Mouse (Mus musculus): ENCODE data around the gene Clec2e. TPM values are rescaled to one million over a fixed set of nuclear protein-coding genes. Genes with fewer than 3 reads are reported as not detected.

The Clec2e gene
- polyA plus RNA-seq, 1 experiment = 0.15 TPM

DNA sequence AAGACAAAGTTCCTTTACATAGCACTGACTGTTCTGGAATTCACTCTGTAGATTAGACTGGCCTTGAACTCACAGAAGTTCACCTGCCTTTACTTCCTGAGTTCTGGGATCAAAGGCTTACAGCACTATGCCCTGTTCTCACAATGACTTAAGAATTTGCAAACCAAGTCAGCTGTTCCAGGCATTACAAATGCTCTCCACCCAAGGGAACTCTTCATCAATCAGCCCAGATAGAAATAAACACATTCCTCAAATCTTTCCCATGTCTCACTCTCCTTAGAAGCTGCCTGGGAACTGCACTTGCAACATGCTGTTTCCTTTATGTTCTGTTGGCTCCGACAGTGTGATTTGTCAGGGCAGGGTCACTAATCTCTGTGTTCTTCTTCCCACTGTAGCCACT lies 13.1 kb upstream of the Clec2e start:
- Histone ChIP-seq H3K27me3 (ENCODE audit: control insufficient read depth, insufficient read depth, low read length) (no peaks in the 10 kb centered on the region), H3K27ac (ENCODE audit: control insufficient read depth, insufficient read depth, low read length) (no peak overlapping the region), H3K4me1 (replicated peaks; ENCODE audit: control insufficient read depth, insufficient read depth, low read length) (no peaks in the 10 kb centered on the region), H3K36me3 (ENCODE audit: control insufficient read depth, insufficient read depth, low read length) (no peaks in the 10 kb centered on the region), H3K4me3 (ENCODE audit: control insufficient read depth, insufficient read depth, low read length) (no peak overlapping the region)
- WGBS = 97% methylated on average over 1 of the region's 1 CpGs
- no peak for DNase-seq
- TF ChIP-seq POLR2A (IDR thresholded peaks at IDR 0.05; ENCODE audit: control insufficient read depth, extremely low read depth, insufficient read depth, low read length, poor library complexity) (no peak), CTCF (IDR thresholded peaks at IDR 0.05; ENCODE audit: borderline replicate concordance, control insufficient read depth, extremely low read depth, insufficient read depth, low read length, poor library complexity) (no peak)

GRCm38 (mm10) chr6:129113030-129113673 lies 12.4 kb upstream of the Clec2e start:
- H3K27ac ChIP-seq (ENCODE audit: control insufficient read depth, insufficient read depth, low read length) = no peak overlapping the region
- H3K27me3 ChIP-seq (ENCODE audit: control insufficient read depth, insufficient read depth, low read length) = no peaks in the 10 kb centered on the region
- H3K4me1 ChIP-seq (replicated peaks; ENCODE audit: control insufficient read depth, insufficient read depth, low read length) = no peaks in the 10 kb centered on the region
- H3K36me3 ChIP-seq (ENCODE audit: control insufficient read depth, insufficient read depth, low read length) = no peaks in the 10 kb centered on the region
- 100% methylated on average over 1 of the region's 1 CpGs for WGBS
- TF ChIP-seq CTCF (IDR thresholded peaks at IDR 0.05; ENCODE audit: borderline replicate concordance, control insufficient read depth, extremely low read depth, insufficient read depth, low read length, poor library complexity) = no peak
- no peak for TF ChIP-seq POLR2A (IDR thresholded peaks at IDR 0.05; ENCODE audit: control insufficient read depth, extremely low read depth, insufficient read depth, low read length, poor library complexity)
- H3K4me3 ChIP-seq (ENCODE audit: control insufficient read depth, insufficient read depth, low read length) = no peak overlapping the region
- DNase-seq = no peak

- no peaks in the 10 kb centered on the region for H3K4me1 ChIP-seq (replicated peaks; ENCODE audit: control insufficient read depth, insufficient read depth, low read length)
- no peaks in the 10 kb centered on the region for H3K36me3 ChIP-seq (ENCODE audit: control insufficient read depth, insufficient read depth, low read length)
- no peak for DNase-seq
- no peak for TF ChIP-seq CTCF (IDR thresholded peaks at IDR 0.05; ENCODE audit: borderline replicate concordance, control insufficient read depth, extremely low read depth, insufficient read depth, low read length, poor library complexity)
- no peak for TF ChIP-seq POLR2A (IDR thresholded peaks at IDR 0.05; ENCODE audit: control insufficient read depth, extremely low read depth, insufficient read depth, low read length, poor library complexity)
- no peaks in the 10 kb centered on the region for H3K27me3 ChIP-seq (ENCODE audit: control insufficient read depth, insufficient read depth, low read length)
- H3K4me3 ChIP-seq (ENCODE audit: control insufficient read depth, insufficient read depth, low read length) = no peak overlapping the region
- H3K27ac ChIP-seq (ENCODE audit: control insufficient read depth, insufficient read depth, low read length) = no peak overlapping the region
- WGBS = 76% methylated on average over 1 of the region's 1 CpGs
These were observed 11.8 kb upstream of the Clec2e start for GRCm38 (mm10) chr6:129112526-129112925.

DNA sequence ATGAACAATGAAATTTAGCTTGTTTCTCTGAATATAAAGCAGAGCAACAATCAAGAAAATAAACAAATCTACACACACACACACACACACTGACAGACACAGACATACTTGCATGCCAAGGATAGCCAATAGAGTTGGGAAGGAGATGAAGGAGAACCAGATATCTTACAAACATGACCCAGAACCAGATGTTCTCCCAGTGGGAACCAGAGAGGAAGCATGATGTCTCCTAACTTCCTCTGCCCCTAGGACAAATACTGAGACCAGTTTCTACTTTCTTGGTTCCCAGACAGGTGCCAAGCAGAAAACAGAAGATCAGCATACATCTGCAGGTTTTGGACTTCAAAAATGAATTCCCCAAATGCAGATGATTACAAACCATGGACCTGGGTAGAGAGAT lies 7.2 kb upstream of the Clec2e start:
- no peaks in the 10 kb centered on the region for H3K27me3 ChIP-seq (ENCODE audit: control insufficient read depth, insufficient read depth, low read length)
- H3K4me3 ChIP-seq (ENCODE audit: control insufficient read depth, insufficient read depth, low read length) = no peak overlapping the region
- H3K27ac ChIP-seq (ENCODE audit: control insufficient read depth, insufficient read depth, low read length) = no peak overlapping the region
- no peak for DNase-seq
- H3K36me3 ChIP-seq (ENCODE audit: control insufficient read depth, insufficient read depth, low read length) = no peaks in the 10 kb centered on the region
- H3K4me1 ChIP-seq (replicated peaks; ENCODE audit: control insufficient read depth, insufficient read depth, low read length) = no peaks in the 10 kb centered on the region
- TF ChIP-seq CTCF (IDR thresholded peaks at IDR 0.05; ENCODE audit: borderline replicate concordance, control insufficient read depth, extremely low read depth, insufficient read depth, low read length, poor library complexity) (no peak), POLR2A (IDR thresholded peaks at IDR 0.05; ENCODE audit: control insufficient read depth, extremely low read depth, insufficient read depth, low read length, poor library complexity) (no peak)

DNA sequence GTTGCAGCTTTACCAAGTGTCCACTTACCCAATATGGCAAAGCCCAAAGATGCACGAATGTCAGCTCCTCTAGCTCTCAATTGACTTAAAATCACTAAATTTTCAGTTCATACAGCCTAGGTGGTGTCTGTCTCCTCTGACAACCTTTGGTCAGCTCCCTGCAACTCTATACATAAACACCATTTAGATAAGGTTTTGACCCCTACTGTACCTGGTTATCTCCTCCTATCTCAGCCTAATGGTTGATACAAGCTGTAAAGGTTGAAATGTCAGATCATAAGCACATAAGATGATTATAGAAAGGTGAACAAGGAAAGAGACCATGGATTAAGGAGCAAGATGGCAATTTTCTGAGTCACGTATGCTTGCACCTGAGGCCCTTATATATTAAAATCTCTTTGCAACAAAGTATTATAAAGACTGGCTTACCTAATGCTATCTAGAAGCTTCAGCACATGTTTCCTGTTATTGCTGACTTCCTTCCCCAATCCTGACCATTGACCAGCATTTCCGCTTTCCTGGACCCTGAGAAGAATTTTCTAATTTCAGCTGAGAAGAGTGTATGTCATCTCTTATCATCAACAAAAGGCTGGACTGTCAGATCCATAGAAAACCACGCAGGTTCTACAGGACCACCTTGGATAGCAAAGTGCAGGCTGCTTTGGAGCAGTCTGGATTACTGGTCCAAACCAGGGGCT lies 2.3 kb upstream of the Clec2e start:
- Histone ChIP-seq H3K27ac (ENCODE audit: control insufficient read depth, insufficient read depth, low read length) (no peak overlapping the region), H3K4me1 (replicated peaks; ENCODE audit: control insufficient read depth, insufficient read depth, low read length) (no peaks in the 10 kb centered on the region), H3K4me3 (ENCODE audit: control insufficient read depth, insufficient read depth, low read length) (no peak overlapping the region), H3K36me3 (ENCODE audit: control insufficient read depth, insufficient read depth, low read length) (no peaks in the 10 kb centered on the region), H3K27me3 (ENCODE audit: control insufficient read depth, insufficient read depth, low read length) (no peaks in the 10 kb centered on the region)
- TF ChIP-seq CTCF (IDR thresholded peaks at IDR 0.05; ENCODE audit: borderline replicate concordance, control insufficient read depth, extremely low read depth, insufficient read depth, low read length, poor library complexity) (no peak), POLR2A (IDR thresholded peaks at IDR 0.05; ENCODE audit: control insufficient read depth, extremely low read depth, insufficient read depth, low read length, poor library complexity) (no peak)
- WGBS = 78% methylated on average over 4 of the region's 4 CpGs
- DNase-seq = no peak

- H3K27me3 ChIP-seq (ENCODE audit: control insufficient read depth, insufficient read depth, low read length) = no peaks in the 10 kb centered on the region
- H3K4me3 ChIP-seq (ENCODE audit: control insufficient read depth, insufficient read depth, low read length) = no peak overlapping the region
- no peaks in the 10 kb centered on the region for H3K36me3 ChIP-seq (ENCODE audit: control insufficient read depth, insufficient read depth, low read length)
- WGBS = 93% methylated on average over 1 of the region's 1 CpGs
- H3K4me1 ChIP-seq (replicated peaks; ENCODE audit: control insufficient read depth, insufficient read depth, low read length) = no peaks in the 10 kb centered on the region
- no peak overlapping the region for H3K27ac ChIP-seq (ENCODE audit: control insufficient read depth, insufficient read depth, low read length)
- no peak for DNase-seq
- TF ChIP-seq POLR2A (IDR thresholded peaks at IDR 0.05; ENCODE audit: control insufficient read depth, extremely low read depth, insufficient read depth, low read length, poor library complexity) (no peak), CTCF (IDR thresholded peaks at IDR 0.05; ENCODE audit: borderline replicate concordance, control insufficient read depth, extremely low read depth, insufficient read depth, low read length, poor library complexity) (no peak)
These were observed 891 bp upstream of the Clec2e start for GRCm38 (mm10) chr6:129101604-129102003.

Data from thymus, adult 2 months (tissue).